In the genomic region with DNA sequence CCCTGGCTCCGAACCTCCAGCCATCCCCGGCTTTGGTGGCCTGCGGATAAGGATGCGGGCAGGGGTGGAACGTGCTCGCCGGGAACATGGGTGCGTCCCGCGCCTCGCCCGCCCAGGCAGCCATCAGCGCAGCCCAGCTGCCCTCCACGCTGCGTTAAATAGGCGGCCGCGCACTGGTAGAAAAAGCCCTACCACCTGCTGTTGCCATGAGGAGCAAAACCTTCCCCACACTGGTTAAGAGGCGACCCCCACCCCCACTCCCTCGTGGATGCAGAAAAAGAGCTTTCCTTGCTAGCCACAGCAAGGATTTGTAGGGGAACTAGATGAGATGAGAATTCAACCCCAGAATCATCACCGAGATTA, we compare ENCODE assay signal across 8 mouse cellular contexts. TPM values are rescaled to one million over a fixed set of nuclear protein-coding genes. Genes with fewer than 3 reads are reported as not detected.
DNase-seq lines count a peak whose midpoint lies in the region; ATAC-seq and TF ChIP-seq lines count a peak whose summit lies in the region.
"Not testable (repeated sequence)": the region's sequence is repeated elsewhere in the genome, so short reads cannot be mapped to it uniquely, and the experiment has no call there.
"Had no signal": no experiment of that assay in that cellular context is flagged by ENCODE, and none has a peak within 500 bp of the region (broad histone marks: within the 10 kb centered on the region; RNA-seq: fewer than 3 reads in every experiment).

A gene (minus strand): TSS at position 285 of the 363 bp plus-strand sequence.

- WGBS in forebrain, embryonic 13.5 days = 6% methylated on average over 17 of the region's 21 CpGs
- WGBS in kidney, adult 2 months = 15% methylated on average over 21 of the region's 21 CpGs
- 14% methylated on average over 20 of the region's 21 CpGs for WGBS in liver, adult 2 months
- 4% methylated on average over 18 of the region's 21 CpGs for WGBS in neural tube, embryonic 15.5 days

- H3K4me1 ChIP-seq in forebrain, embryonic 13.5 days; kidney, adult 2 months (ENCODE audit: control insufficient read depth, insufficient read depth, low read length); liver, adult 2 months (ENCODE audit: control insufficient read depth, insufficient read depth, low read length); neural tube, embryonic 15.5 days: not testable (repeated sequence)

- H3K9me3 ChIP-seq in forebrain, embryonic 13.5 days (replicated peaks); neural tube, embryonic 15.5 days (replicated peaks): not testable (repeated sequence)

- H3K27me3 ChIP-seq in forebrain, embryonic 13.5 days = peaks cover 16% of the 10 kb centered on the region; the same call in 1 of the 2 replicates
- H3K27me3 ChIP-seq in kidney, adult 2 months (replicated peaks; ENCODE audit: control insufficient read depth, insufficient read depth, low read length); neural tube, embryonic 15.5 days (replicated peaks): not testable (repeated sequence)
- peaks cover 11% of the 10 kb centered on the region for H3K27me3 ChIP-seq in liver, adult 2 months (ENCODE audit: control insufficient read depth, insufficient read depth, low read length)

- H3K79me2 ChIP-seq in liver, adult 2 months (ENCODE audit: control insufficient read depth, insufficient read depth, low read length) = not testable (repeated sequence)

- H3K4me2 ChIP-seq in forebrain, embryonic 13.5 days = peak within 1 kb of the TSS; percentile 69
- H3K4me2 ChIP-seq in neural tube, embryonic 15.5 days = peak within 1 kb of the TSS; percentile 68

- peak; percentile 18 to 21 for DNase-seq in cerebellum, postnatal 10 days
- not testable (repeated sequence) for DNase-seq in kidney, adult 2 months; liver, adult 2 months (ENCODE audit: extremely low read depth, low read depth, low spot score)
- peak; percentile 23 for DNase-seq in mesoderm, embryonic 11.5 days (ENCODE audit: low read depth, low spot score)

- H3K27ac ChIP-seq in forebrain, embryonic 13.5 days; kidney, adult 2 months (ENCODE audit: insufficient read depth, low read depth, low read length); liver, adult 2 months (replicated peaks; ENCODE audit: insufficient read depth, low read depth, low read length); neural tube, embryonic 15.5 days (replicated peaks): not testable (repeated sequence)

- TF ChIP-seq CTCF in kidney, adult 2 months (conservative IDR thresholded peaks at IDR 0.05; ENCODE audit: insufficient read depth, insufficient read length, low read depth, low read length); liver, adult 2 months (IDR thresholded peaks at IDR 0.05; ENCODE audit: low read depth, low read length): not testable (repeated sequence)

- peak within 1 kb of the TSS; percentile 63 for H3K9ac ChIP-seq in forebrain, embryonic 13.5 days
- not testable (repeated sequence) for H3K9ac ChIP-seq in liver, adult 2 months (ENCODE audit: low read depth, low read length)
- H3K9ac ChIP-seq in neural tube, embryonic 15.5 days (replicated peaks) = peak within 1 kb of the TSS; percentile 40

- H3K4me3 ChIP-seq in forebrain, embryonic 13.5 days = peak within 1 kb of the TSS; percentile 46
- H3K4me3 ChIP-seq in kidney, adult 2 months (ENCODE audit: insufficient read depth, low read depth, low read length) = peak within 1 kb of the TSS; percentile 15; the same call in 1 of the 2 replicates
- peak within 1 kb of the TSS; percentile 18; the same call in 1 of the 2 replicates for H3K4me3 ChIP-seq in liver, adult 2 months (ENCODE audit: insufficient read depth, low read depth, low read length)
- H3K4me3 ChIP-seq in neural tube, embryonic 15.5 days (replicated peaks) = peak within 1 kb of the TSS; percentile 41

- ATAC-seq in forebrain, embryonic 13.5 days = peak; percentile 73; the same call in 1 of the 2 replicates
- ATAC-seq in hematopoietic stem cell, adult 5-6 weeks (replicated peaks in 1 of 2; ENCODE audit: insufficient read depth in 1 of 2, low FRiP score in 2 of 2, low TSS enrichment in 1 of 2, low read depth in 1 of 2, poor library complexity in 2 of 2, severe bottlenecking in 2 of 2) = peak; percentile 5 to 13; a peak in 1 of 4 replicates
- ATAC-seq in neural tube, embryonic 15.5 days (ENCODE audit: low FRiP score) = not testable (repeated sequence)

- not testable (repeated sequence) for TF ChIP-seq POLR2A in kidney, adult 2 months (IDR thresholded peaks at IDR 0.05; ENCODE audit: low read depth, low read length); liver, adult 2 months (IDR thresholded peaks at IDR 0.05; ENCODE audit: extremely low read depth, insufficient read depth, low read length)

- not testable (repeated sequence) for H3K36me3 ChIP-seq in forebrain, embryonic 13.5 days (ENCODE audit: poor library complexity, severe bottlenecking); kidney, adult 2 months (ENCODE audit: control insufficient read depth, insufficient read depth, low read length); liver, adult 2 months (ENCODE audit: control insufficient read depth, insufficient read depth, low read length); neural tube, embryonic 15.5 days

RNA-seq across cellular contexts. Expression of the gene that starts here (rescaled TPM):
- polyA plus RNA-seq in forebrain, embryonic 13.5 days (2015; fragmentation: Nextera tagmentation; extraction: Ambion mirVana) = 0.63 and 1.1 TPM in 2 replicates
- total RNA-seq in hematopoietic stem cell, adult 5-6 weeks (2017) = not detected in 2 replicates
- 0.14 and 0.15 TPM in 2 replicates for polyA plus RNA-seq in kidney, adult 2 months (2012; rRNA removed)
- not detected in 2 replicates for total RNA-seq in liver, adult 2 months (2014; rRNA removed)
- not detected in 2 replicates for polyA plus RNA-seq in liver, adult 2 months (2012; rRNA removed)
- 5.4 and 6.6 TPM in 2 replicates for polyA plus RNA-seq in neural tube, embryonic 15.5 days (2015; fragmentation: Nextera tagmentation; extraction: Ambion mirVana)
- total RNA-seq: CH12.LX had no signal

Comparison
In these comparisons a context has a peak if more than half of its experiments do, and no peak if none do; other contexts are left out.
1. Peak in ATAC-seq in hematopoietic stem cell, adult 5-6 weeks; RNA of the gene not detected or under 1 TPM.